Mouse (Mus musculus) brain, embryonic 14.5 days (tissue): ENCODE measurements at regions not wholly inside any gene's neighbourhood (a gene's known extent, or its start where the extent isn't known, plus 50 kb on each side); places are given as distances from the start of the nearest gene placed in this dataset.

ENCODE experiments used
- CTCF ChIP-seq: fragments of 200-500 bp; IDR thresholded peaks from 2 replicates; pipeline ENCODE4 v1.5.1; 2012; ENCODE audit warnings: inconsistent platforms, mild to moderate bottlenecking, moderate library complexity, borderline replicate concordance; ENCODE audit not compliant: insufficient read depth, insufficient read length; ENCODE audit errors: extremely low read depth
- POLR2A ChIP-seq: fragments of 200-500 bp; IDR thresholded peaks from 2 replicates; pipeline ENCODE4 v1.6.1; 2012; ENCODE audit warnings: mild to moderate bottlenecking, inconsistent platforms, borderline replicate concordance; ENCODE audit not compliant: poor library complexity, insufficient read depth, insufficient read length, severe bottlenecking; ENCODE audit errors: extremely low read depth

- TF ChIP-seq POLR2A (no peak), CTCF (no peak)
These were observed 201.7 kb upstream of the Celf2 start for GRCm38 (mm10) chr2:7711046-7711445.
